Mouse (Mus musculus) CH12.LX (cell line): ENCODE measurements around the gene Cenpa.

Source experiments
- BHLHE40 ChIP-seq: IDR thresholded peaks from 2 replicates; pipeline ENCODE4 v1.6.1; 2011; ENCODE audit warnings: mild to moderate bottlenecking, low read depth, low read length, improper control_type of control experiment
- CHD2 ChIP-seq: IDR thresholded peaks from 2 replicates; pipeline ENCODE4 v1.6.1; 2011; ENCODE audit warnings: low read length, improper control_type of control experiment
- CTCF ChIP-seq, 2 experiments: IDR thresholded peaks in 1 of 2; conservative IDR thresholded peaks in 1 of 2; 2 replicates each; pipeline ENCODE4 v1.5.1; 2011 to 2012; ENCODE audit warnings: low read depth in 2 of 2, low read length in 2 of 2, improper control_type of control experiment in 1 of 2, inconsistent platforms in 1 of 2, mild to moderate bottlenecking in 1 of 2, moderate library complexity in 1 of 2
- MAFK ChIP-seq: IDR thresholded peaks from 2 replicates; pipeline ENCODE4 v1.6.1; 2011; ENCODE audit warnings: low read length, improper control_type of control experiment; ENCODE audit not compliant: insufficient replicate concordance
- MAX ChIP-seq: IDR thresholded peaks from 2 replicates; pipeline ENCODE4 v1.6.1; 2011; ENCODE audit warnings: low read length, improper control_type of control experiment
- MYC ChIP-seq: IDR thresholded peaks from 2 replicates; pipeline ENCODE4 v1.6.1; 2011; ENCODE audit warnings: low read depth, mild to moderate bottlenecking, improper control_type of control experiment, low read length
- POLR2A ChIP-seq: IDR thresholded peaks from 2 replicates; pipeline ENCODE4 v1.6.1; 2011; ENCODE audit warnings: low read depth, mild to moderate bottlenecking, improper control_type of control experiment, low read length

DNA sequence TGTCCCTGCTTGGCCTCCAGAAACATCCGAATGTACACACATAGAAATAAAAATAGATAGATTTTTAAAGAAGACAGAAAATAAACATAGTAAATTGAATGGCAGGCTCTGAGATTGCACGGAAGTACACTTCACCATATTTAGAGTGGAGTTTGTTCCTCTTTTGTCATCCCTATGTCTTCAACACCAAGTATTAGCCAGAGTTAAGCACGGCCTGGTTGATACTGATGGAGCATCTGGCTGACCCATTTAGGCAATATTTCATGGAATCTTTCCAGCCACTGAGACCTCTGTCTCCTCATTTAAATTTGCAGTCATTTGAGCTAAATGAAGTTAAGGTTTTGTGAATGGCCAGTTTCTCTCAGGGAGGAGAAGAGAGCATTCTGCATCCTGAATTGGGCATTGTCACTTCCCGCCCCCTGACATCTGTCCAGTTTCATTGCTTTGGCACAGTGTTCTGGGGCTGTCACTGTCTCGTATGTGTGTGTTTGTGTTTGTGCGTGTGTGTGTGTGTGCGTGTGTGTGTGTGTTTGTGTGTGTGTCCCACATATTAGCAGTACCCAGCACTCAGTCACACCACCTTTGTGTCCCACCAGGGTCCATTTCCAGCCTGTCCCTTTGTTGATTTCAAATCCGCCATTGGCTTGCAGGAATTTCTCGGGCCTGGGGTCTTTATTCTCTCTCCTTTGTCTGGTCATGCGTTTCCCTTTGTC, 51.6 kb downstream of the Cenpa start:
- TF ChIP-seq MYC = no peak
- no peak for TF ChIP-seq CTCF (conservative IDR thresholded peaks at IDR 0.05 in 1 of 2, IDR thresholded peaks at IDR 0.05 in 1 of 2; ENCODE audit: low read depth in 2 of 2, low read length in 2 of 2)
- no peak for TF ChIP-seq POLR2A
- TF ChIP-seq MAFK = no peak
- TF ChIP-seq MAX = no peak
- no peak for TF ChIP-seq CHD2
- no peak for TF ChIP-seq BHLHE40
